Mouse (Mus musculus) lung, embryonic 15.5 days (tissue): ENCODE measurements around the gene Anxa3. TPM values are rescaled to one million over a fixed set of nuclear protein-coding genes. Genes with fewer than 3 reads are reported as not detected.
A peak's percentile ranks its signal among the peaks of the same experiment; 100 is the strongest.

Source experiments
- ATAC-seq: fragments of 200-750 bp; cut with Nextera tagmentation; 2 replicates; pipeline ENCODE4 v1.8.0; 2017; ENCODE audit warnings: moderate number of reproducible peaks, borderline replicate concordance; ENCODE audit not compliant: low FRiP score, low TSS enrichment; ENCODE audit errors: extremely low read depth
- H3K27ac ChIP-seq: fragments of 300-500 bp; sonication (generic); 2 replicates; pipeline ENCODE4 v1.5.1; 2015; ENCODE audit warnings: moderate library complexity, mild to moderate bottlenecking, inconsistent platforms
- H3K27me3 ChIP-seq: fragments of 300-500 bp; sonication (generic); 2 replicates; pipeline ENCODE4 v1.6.1; 2015; ENCODE audit warnings: inconsistent platforms
- H3K36me3 ChIP-seq: fragments of 300-500 bp; sonication (generic); 2 replicates; pipeline ENCODE4 v1.6.1; 2015; ENCODE audit warnings: inconsistent platforms
- H3K4me1 ChIP-seq: fragments of 300-500 bp; sonication (generic); 2 replicates; pipeline ENCODE4 v1.6.1; 2015; ENCODE audit warnings: inconsistent platforms
- H3K4me2 ChIP-seq: fragments of 300-500 bp; sonication (generic); 2 replicates; pipeline ENCODE4 v1.6.1; 2015; ENCODE audit warnings: inconsistent platforms, mild to moderate bottlenecking, moderate library complexity
- H3K4me3 ChIP-seq: fragments of 300-500 bp; sonication (generic); 2 replicates; pipeline ENCODE4 v1.5.1; 2015; ENCODE audit warnings: mild to moderate bottlenecking, inconsistent platforms
- H3K9ac ChIP-seq: fragments of 300-500 bp; sonication (generic); 2 replicates; pipeline ENCODE4 v1.6.1; 2015; ENCODE audit warnings: inconsistent platforms
- H3K9me3 ChIP-seq: fragments of 300-500 bp; sonication (generic); 2 replicates; pipeline ENCODE4 v1.6.1; 2016; ENCODE audit warnings: inconsistent platforms
- WGBS: fragments of 180-500 bp; shearing (Covaris S2); methylation state at CpG from one replicate; pipeline ENCODE4 v1.1.7; 2015; 5-methylcytosine and 5-hydroxymethylcytosine counted together
- polyA plus RNA-seq: library from polyadenylated mRNA; unstranded; fragments of >200 nt; fragmentation: Nextera tagmentation; extraction: Ambion mirVana; gene quantifications from 2 replicates; pipeline ENCODE4 v1.2.1, GENCODE M21; 2015

The Anxa3 gene
- polyA plus RNA-seq, 1 experiment from 2014 or later, result 85.7 TPM

DNA sequence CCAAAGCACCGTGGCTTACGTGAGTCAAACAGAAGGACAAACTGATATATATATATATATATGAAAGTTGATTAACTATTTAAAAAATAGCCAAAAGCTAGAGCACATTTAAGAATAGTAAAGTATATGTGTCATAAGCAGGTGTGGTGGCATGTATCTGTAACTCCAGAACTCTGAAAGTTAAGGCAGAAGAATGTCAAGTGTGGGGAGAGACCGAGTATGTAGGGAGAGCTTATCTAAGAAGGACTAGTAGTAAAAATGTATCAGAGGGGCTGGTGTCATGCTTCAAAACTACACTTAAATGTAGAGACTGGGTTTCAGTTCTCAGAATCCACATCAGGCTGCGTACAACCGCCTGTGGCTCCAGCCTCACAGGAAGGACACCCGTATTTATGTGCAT is 4.3 kb downstream of the Anxa3 start:
- WGBS, result 89% methylated on average over 6 of the region's 6 CpGs
- no peak for ATAC-seq
- no peak overlapping the region for H3K4me2 ChIP-seq
- H3K9ac ChIP-seq, result no peak overlapping the region
- no peaks in the 10 kb centered on the region for H3K36me3 ChIP-seq
- no peak overlapping the region for H3K4me3 ChIP-seq
- H3K4me1 ChIP-seq, result peaks cover 26% of the 10 kb centered on the region; the same call in 1 of the 2 replicates
- no peaks in the 10 kb centered on the region for H3K9me3 ChIP-seq
- H3K27me3 ChIP-seq, result no peaks in the 10 kb centered on the region
- H3K27ac ChIP-seq, result no peak overlapping the region

- no peaks in the 10 kb centered on the region for H3K27me3 ChIP-seq
- no peak overlapping the region for H3K4me3 ChIP-seq
- H3K9ac ChIP-seq, result no peak overlapping the region
- no peak overlapping the region for H3K27ac ChIP-seq
- WGBS, result 77% methylated on average over 9 of the region's 9 CpGs
- ATAC-seq, result no peak
- no peak overlapping the region for H3K4me2 ChIP-seq
- H3K36me3 ChIP-seq, result no peaks in the 10 kb centered on the region
- no peaks in the 10 kb centered on the region for H3K9me3 ChIP-seq
- H3K4me1 ChIP-seq, result peaks cover 33% of the 10 kb centered on the region
Observed at GRCm38 (mm10) chr5:96799165-96799564, 6.0 kb downstream of the Anxa3 start.

- Histone ChIP-seq H3K9me3 (no peaks in the 10 kb centered on the region), H3K27ac (no peak overlapping the region), H3K4me3 (no peak overlapping the region), H3K36me3 (no peaks in the 10 kb centered on the region), H3K9ac (no peak overlapping the region), H3K4me2 (no peak overlapping the region), H3K27me3 (no peaks in the 10 kb centered on the region), H3K4me1 (peaks cover 32% of the 10 kb centered on the region)
- WGBS, result 76% methylated on average over 9 of the region's 9 CpGs
- ATAC-seq, result no peak
Observed at GRCm38 (mm10) chr5:96799969-96800368, 6.8 kb downstream of the Anxa3 start.

DNA sequence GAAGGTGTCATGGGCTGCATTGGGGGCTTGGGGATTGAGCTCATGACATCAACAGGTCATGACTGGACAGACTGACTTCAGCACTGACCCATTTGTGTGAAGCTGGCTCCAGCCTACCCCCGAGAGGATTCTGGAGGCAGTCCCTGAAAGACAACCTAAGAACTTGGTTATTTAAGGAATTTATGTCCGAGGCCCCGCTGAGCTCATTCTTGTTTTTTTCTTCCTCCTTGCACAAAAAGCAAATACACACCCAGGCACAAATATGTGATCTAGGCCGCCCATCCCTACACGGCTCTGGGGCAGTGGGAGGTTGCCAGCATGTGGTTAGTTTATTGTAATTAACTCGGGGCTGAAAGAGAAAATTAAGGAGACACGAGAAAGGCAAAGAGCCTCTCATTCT is 9.0 kb downstream of the Anxa3 start:
- H3K27ac ChIP-seq, result peak overlapping the region; percentile 56; the same call in 1 of the 2 replicates
- ATAC-seq, result peak; percentile 41; the same call in 1 of the 2 replicates
- H3K9ac ChIP-seq, result no peak overlapping the region
- no peak overlapping the region for H3K4me3 ChIP-seq
- no peaks in the 10 kb centered on the region for H3K36me3 ChIP-seq
- H3K4me1 ChIP-seq, result peaks cover 30% of the 10 kb centered on the region
- H3K27me3 ChIP-seq, result no peaks in the 10 kb centered on the region
- no peaks in the 10 kb centered on the region for H3K9me3 ChIP-seq
- 30% methylated on average over 7 of the region's 7 CpGs for WGBS
- no peak overlapping the region for H3K4me2 ChIP-seq

GRCm38 (mm10) chr5:96803091-96803490 is 10.0 kb downstream of the Anxa3 start:
- Histone ChIP-seq H3K9me3 (no peaks in the 10 kb centered on the region), H3K27me3 (no peaks in the 10 kb centered on the region), H3K27ac (no peak overlapping the region), H3K36me3 (no peaks in the 10 kb centered on the region), H3K4me1 (peaks cover 30% of the 10 kb centered on the region), H3K4me2 (no peak overlapping the region), H3K9ac (no peak overlapping the region), H3K4me3 (no peak overlapping the region)
- 28% methylated on average over 3 of the region's 3 CpGs for WGBS
- no peak for ATAC-seq

DNA sequence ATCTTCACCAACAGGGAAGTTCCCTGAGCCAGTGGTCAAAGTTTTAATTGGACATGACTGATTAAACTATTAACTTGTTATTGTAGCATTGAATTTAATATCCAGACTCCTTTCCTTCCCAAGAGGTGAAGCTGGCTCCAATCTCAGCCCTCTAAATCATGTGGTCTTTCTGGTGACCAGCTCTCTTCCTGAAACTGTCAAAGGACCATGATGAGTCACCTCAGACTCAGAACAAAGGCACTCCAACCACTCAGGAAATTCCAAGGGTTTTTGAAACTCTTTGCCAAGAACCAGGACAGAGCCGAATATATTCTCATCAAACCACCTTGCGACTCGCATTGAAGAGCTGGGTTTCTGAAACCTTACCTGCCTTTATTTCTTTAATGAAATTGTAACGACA is 11.2 kb downstream of the Anxa3 start:
- ATAC-seq, result no peak
- Histone ChIP-seq H3K36me3 (no peaks in the 10 kb centered on the region), H3K4me3 (no peak overlapping the region), H3K9ac (no peak overlapping the region), H3K9me3 (no peaks in the 10 kb centered on the region), H3K27ac (no peak overlapping the region), H3K4me1 (peaks cover 30% of the 10 kb centered on the region), H3K4me2 (no peak overlapping the region), H3K27me3 (no peaks in the 10 kb centered on the region)
- WGBS, result 39% methylated on average over 4 of the region's 4 CpGs

- H3K4me1 ChIP-seq, result peaks cover 30% of the 10 kb centered on the region
Observed at GRCm38 (mm10) chr5:96804813-96805212, 11.7 kb downstream of the Anxa3 start.

DNA sequence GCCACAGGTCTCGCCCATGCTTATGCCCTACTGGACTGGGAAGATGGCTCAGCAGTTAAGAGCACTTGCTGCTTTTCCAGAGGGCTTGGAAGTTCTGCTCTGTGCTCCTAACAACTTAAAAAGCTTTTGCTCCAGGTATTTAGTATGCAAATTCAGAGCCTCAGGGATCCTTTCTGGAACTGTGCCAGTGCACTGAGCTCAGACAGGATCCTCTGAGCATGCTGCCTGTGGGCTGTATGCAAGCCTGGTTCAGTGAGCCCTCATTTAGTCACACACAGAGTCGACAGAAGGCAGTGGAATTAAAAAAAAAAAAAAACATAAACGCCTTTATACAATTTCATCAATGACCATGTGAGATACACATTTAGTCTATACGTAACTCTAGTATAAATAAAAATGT is 17.5 kb downstream of the Anxa3 start:
- no peak overlapping the region for H3K9ac ChIP-seq
- no peak overlapping the region for H3K27ac ChIP-seq
- no peak overlapping the region for H3K4me3 ChIP-seq
- H3K9me3 ChIP-seq, result no peaks in the 10 kb centered on the region
- H3K36me3 ChIP-seq, result no peaks in the 10 kb centered on the region
- no peak for ATAC-seq
- H3K4me2 ChIP-seq, result no peak overlapping the region
- H3K4me1 ChIP-seq, result no peaks in the 10 kb centered on the region
- 70% methylated on average over 4 of the region's 4 CpGs for WGBS
- no peaks in the 10 kb centered on the region for H3K27me3 ChIP-seq

More at GRCm38 (mm10) chr5:96804813-96805212, 11.7 kb downstream of the Anxa3 start:
- H3K9me3 ChIP-seq, result no peaks in the 10 kb centered on the region
- no peak overlapping the region for H3K27ac ChIP-seq
- no peak overlapping the region for H3K4me2 ChIP-seq
- no peak overlapping the region for H3K9ac ChIP-seq
- ATAC-seq, result no peak
- no peak overlapping the region for H3K4me3 ChIP-seq
- no peaks in the 10 kb centered on the region for H3K36me3 ChIP-seq
- 53% methylated on average over 3 of the region's 3 CpGs for WGBS
- H3K27me3 ChIP-seq, result no peaks in the 10 kb centered on the region

- no peak overlapping the region for H3K27ac ChIP-seq
- no peak overlapping the region for H3K4me2 ChIP-seq
Observed at GRCm38 (mm10) chr5:96824769-96825327, 31.7 kb downstream of the Anxa3 start.

GRCm38 (mm10) chr5:96827176-96827575 is 34.0 kb downstream of the Anxa3 start:
- H3K27me3 ChIP-seq, result no peaks in the 10 kb centered on the region
- H3K9ac ChIP-seq, result no peak overlapping the region
- no peaks in the 10 kb centered on the region for H3K36me3 ChIP-seq
- no peaks in the 10 kb centered on the region for H3K4me1 ChIP-seq
- no peak overlapping the region for H3K4me3 ChIP-seq
- H3K27ac ChIP-seq, result no peak overlapping the region
- H3K4me2 ChIP-seq, result no peak overlapping the region
- 51% methylated on average over 1 of the region's 1 CpGs for WGBS
- H3K9me3 ChIP-seq, result no peaks in the 10 kb centered on the region
- no peak for ATAC-seq

More at GRCm38 (mm10) chr5:96824769-96825327, 31.7 kb downstream of the Anxa3 start:
- no peak overlapping the region for H3K9ac ChIP-seq
- no peaks in the 10 kb centered on the region for H3K36me3 ChIP-seq
- H3K9me3 ChIP-seq, result no peaks in the 10 kb centered on the region
- H3K27me3 ChIP-seq, result no peaks in the 10 kb centered on the region
- ATAC-seq, result no peak
- no peak overlapping the region for H3K4me3 ChIP-seq
- no peaks in the 10 kb centered on the region for H3K4me1 ChIP-seq
- WGBS, result 74% methylated on average over 13 of the region's 13 CpGs

DNA sequence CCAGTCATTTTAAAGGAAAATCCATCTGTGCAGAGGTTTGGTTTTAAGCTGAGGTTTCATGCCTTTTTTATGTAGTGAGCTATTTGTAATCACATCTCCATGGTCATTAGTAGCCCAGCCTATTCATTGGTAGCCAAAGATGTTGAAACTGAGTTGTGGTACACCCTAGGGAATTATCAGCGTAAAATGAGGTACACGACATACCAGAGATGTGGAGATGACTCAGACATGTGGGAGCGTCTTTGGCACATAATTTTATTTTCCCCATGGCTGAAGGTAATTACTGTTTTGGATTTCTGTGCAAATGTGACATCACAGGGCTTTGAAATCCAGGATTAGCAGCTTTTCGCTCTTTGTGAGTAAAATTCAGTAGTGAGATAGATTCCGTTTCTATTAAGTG is 41.2 kb downstream of the Anxa3 start:
- H3K4me2 ChIP-seq, result no peak overlapping the region
- H3K27ac ChIP-seq, result no peak overlapping the region
- H3K27me3 ChIP-seq, result no peaks in the 10 kb centered on the region
- WGBS, result 81% methylated on average over 5 of the region's 5 CpGs
- no peak overlapping the region for H3K4me3 ChIP-seq
- 0 out of 2 replicates have a peak, but pooled peaks cover 6% of the 10 kb centered on the region for H3K36me3 ChIP-seq
- ATAC-seq, result no peak
- no peak overlapping the region for H3K9ac ChIP-seq
- no peaks in the 10 kb centered on the region for H3K4me1 ChIP-seq
- no peaks in the 10 kb centered on the region for H3K9me3 ChIP-seq

DNA sequence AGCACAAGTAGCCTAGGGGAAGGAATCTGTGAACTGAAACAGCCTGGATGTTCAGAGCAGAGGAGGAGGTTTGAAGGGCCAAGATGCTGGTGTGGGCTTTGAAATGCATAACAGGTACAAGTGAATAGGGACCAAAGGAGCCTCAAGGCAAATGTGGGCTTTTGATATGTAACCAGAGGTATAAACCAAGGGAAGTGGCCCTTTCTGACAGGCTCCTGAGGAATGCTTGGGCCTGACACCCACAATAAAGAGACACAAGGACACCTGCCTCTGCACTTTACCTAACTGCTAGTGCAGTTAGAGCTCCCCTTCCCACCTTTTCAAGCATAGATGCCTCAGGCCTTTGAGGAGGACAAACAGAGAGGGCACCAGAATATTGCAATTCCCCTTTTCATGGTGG is 54.8 kb downstream of the Anxa3 start:
- Histone ChIP-seq H3K27me3 (no peaks in the 10 kb centered on the region), H3K4me2 (no peak overlapping the region), H3K9ac (no peak overlapping the region), H3K4me3 (no peak overlapping the region), H3K27ac (no peak overlapping the region), H3K4me1 (no peaks in the 10 kb centered on the region), H3K9me3 (no peaks in the 10 kb centered on the region), H3K36me3 (no peaks in the 10 kb centered on the region)
- no peak for ATAC-seq

DNA sequence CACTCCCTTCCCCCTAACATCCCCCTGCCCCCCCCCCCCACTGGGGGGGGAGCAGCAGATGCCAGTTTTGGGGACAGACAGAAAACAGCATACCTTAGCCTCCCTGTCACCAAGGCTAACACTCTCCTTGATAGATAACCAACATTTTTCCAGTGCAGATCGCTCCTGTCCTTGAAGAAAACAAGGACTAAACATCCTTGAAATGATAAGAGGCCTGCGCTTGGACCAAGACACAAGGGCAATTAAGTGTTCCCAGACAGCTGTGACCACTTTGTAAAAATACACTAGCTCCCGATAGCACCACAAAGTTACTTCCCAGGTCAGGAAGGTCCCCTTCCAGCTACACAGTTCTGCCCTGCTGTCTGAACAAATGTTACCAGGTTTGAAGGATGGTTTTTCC is 55.2 kb downstream of the Anxa3 start:
- Histone ChIP-seq H3K9me3 (no peaks in the 10 kb centered on the region), H3K27me3 (no peaks in the 10 kb centered on the region), H3K27ac (no peak overlapping the region), H3K4me3 (no peak overlapping the region), H3K9ac (no peak overlapping the region), H3K36me3 (no peaks in the 10 kb centered on the region), H3K4me2 (no peak overlapping the region), H3K4me1 (no peaks in the 10 kb centered on the region)
- 26% methylated on average over 3 of the region's 3 CpGs for WGBS
- no peak for ATAC-seq
